Mouse (Mus musculus) CH12.LX (cell line): ENCODE results near the gene Irak4. TPM values are rescaled to one million over a fixed set of nuclear protein-coding genes. Genes with fewer than 3 reads are reported as not detected.

ENCODE experiments used
- DNase-seq: peaks from one replicate; pipeline ENCODE4 v3.0.0-alpha.2; 2013; ENCODE audit errors: extremely low read depth
- H3K27ac ChIP-seq: 2 replicates; pipeline ENCODE4 v1.5.1; 2012; ENCODE audit warnings: low read depth, mild to moderate bottlenecking, control low read depth, moderate library complexity; ENCODE audit not compliant: insufficient read depth
- H3K27me3 ChIP-seq: replicated peaks from 2 replicates; pipeline ENCODE3; 2012; ENCODE audit warnings: inconsistent platforms
- H3K36me3 ChIP-seq, 2 experiments: replicated peaks in 1 of 2; 2 replicates each; pipeline versions ENCODE3 to v1.6.1; 2012; ENCODE audit warnings: inconsistent platforms in 1 of 2, low read length in 1 of 2, mild to moderate bottlenecking in 1 of 2, mixed read lengths in 1 of 2, moderate library complexity in 1 of 2; ENCODE audit not compliant: control insufficient read depth in 1 of 2, insufficient read depth in 1 of 2
- H3K4me1 ChIP-seq, 2 experiments: 2 replicates each; pipeline ENCODE4 v1.6.1; 2012; ENCODE audit warnings: inconsistent platforms in 1 of 2, moderate library complexity in 1 of 2; ENCODE audit not compliant: insufficient read depth in 2 of 2, control insufficient read depth in 1 of 2
- H3K4me2 ChIP-seq: 2 replicates; pipeline ENCODE4 v1.6.1; 2012; ENCODE audit warnings: low read depth, mild to moderate bottlenecking, control low read depth; ENCODE audit not compliant: poor library complexity, insufficient read depth, severe bottlenecking
- H3K4me3 ChIP-seq, 3 experiments: fragments of 150-350 bp in 1 of 3; sonication (generic) in 1 of 3; replicated peaks in 1 of 3; 2 replicates each; pipeline versions ENCODE3 to v1.5.1; 2011 to 2012; ENCODE audit warnings: low read depth in 2 of 3, low read length in 2 of 3, mild to moderate bottlenecking in 2 of 3, moderate library complexity in 2 of 3, control low read depth in 1 of 3, improper control_type of control experiment in 1 of 3, inconsistent platforms in 1 of 3, mixed read lengths in 1 of 3; ENCODE audit not compliant: poor library complexity in 1 of 3
- H3K79me2 ChIP-seq: replicated peaks from 2 replicates; pipeline ENCODE4 v1.6.1; 2012; ENCODE audit warnings: mild to moderate bottlenecking, moderate library complexity; ENCODE audit not compliant: control insufficient read depth, poor library complexity, insufficient read depth, severe bottlenecking; ENCODE audit errors: extremely low read depth
- H3K9ac ChIP-seq: 2 replicates; pipeline ENCODE4 v1.6.1; 2012; ENCODE audit warnings: low read depth, mild to moderate bottlenecking, control low read depth, moderate library complexity; ENCODE audit not compliant: insufficient read depth
- H3K9me3 ChIP-seq: replicated peaks from 2 replicates; pipeline ENCODE3; 2012; ENCODE audit warnings: low read length, inconsistent platforms, mixed read lengths
- CHD1 ChIP-seq: IDR thresholded peaks from 2 replicates; pipeline ENCODE4 v1.6.1; 2012; ENCODE audit warnings: low read depth, low read length, improper control_type of control experiment, inconsistent platforms
- CHD2 ChIP-seq: IDR thresholded peaks from 2 replicates; pipeline ENCODE4 v1.6.1; 2011; ENCODE audit warnings: low read length, improper control_type of control experiment
- ELF1 ChIP-seq: IDR thresholded peaks from 2 replicates; pipeline ENCODE4 v1.6.1; 2014; ENCODE audit warnings: low read depth, mild to moderate bottlenecking, inconsistent platforms, low read length, improper control_type of control experiment
- JUN ChIP-seq: IDR thresholded peaks from 2 replicates; pipeline ENCODE4 v1.6.1; 2011; ENCODE audit warnings: low read depth, mild to moderate bottlenecking, low read length, improper control_type of control experiment, moderate library complexity; ENCODE audit not compliant: insufficient read depth
- JUND ChIP-seq: conservative IDR thresholded peaks from 2 replicates; pipeline ENCODE4 v1.6.1; 2011; ENCODE audit warnings: low read depth, low read length, improper control_type of control experiment
- MAX ChIP-seq: IDR thresholded peaks from 2 replicates; pipeline ENCODE4 v1.6.1; 2011; ENCODE audit warnings: low read length, improper control_type of control experiment
- MAZ ChIP-seq: IDR thresholded peaks from 2 replicates; pipeline ENCODE4 v1.6.1; 2012; ENCODE audit warnings: low read depth, mild to moderate bottlenecking, inconsistent platforms, low read length, improper control_type of control experiment, moderate library complexity
- MEF2A ChIP-seq: IDR thresholded peaks from 2 replicates; pipeline ENCODE4 v1.6.1; 2014; ENCODE audit warnings: low read depth, mild to moderate bottlenecking, inconsistent platforms, low read length, improper control_type of control experiment, borderline replicate concordance
- MXI1 ChIP-seq: IDR thresholded peaks from 2 replicates; pipeline ENCODE4 v1.6.1; 2011; ENCODE audit warnings: mild to moderate bottlenecking, low read depth, low read length, improper control_type of control experiment
- NELFE ChIP-seq: IDR thresholded peaks from 2 replicates; pipeline ENCODE4 v1.6.1; 2011; ENCODE audit warnings: low read depth, low read length, improper control_type of control experiment
- SIN3A ChIP-seq: IDR thresholded peaks from 2 replicates; pipeline ENCODE4 v1.6.1; 2012; ENCODE audit warnings: low read length, improper control_type of control experiment, inconsistent platforms
- SMC3 ChIP-seq: IDR thresholded peaks from 2 replicates; pipeline ENCODE4 v1.6.1; 2011; ENCODE audit warnings: low read depth, low read length, improper control_type of control experiment
- UBTF ChIP-seq: IDR thresholded peaks from 2 replicates; pipeline ENCODE4 v1.6.1; 2012; ENCODE audit warnings: low read depth, mild to moderate bottlenecking, inconsistent platforms, low read length, improper control_type of control experiment, moderate library complexity
- USF1 ChIP-seq: IDR thresholded peaks from 2 replicates; pipeline ENCODE4 v1.6.1; 2014; ENCODE audit warnings: low read depth, mild to moderate bottlenecking, inconsistent platforms, low read length, improper control_type of control experiment
- ZC3H11A ChIP-seq: IDR thresholded peaks from 2 replicates; pipeline ENCODE4 v1.6.1; 2012; ENCODE audit warnings: low read depth, mild to moderate bottlenecking, inconsistent platforms, low read length, improper control_type of control experiment
- ZMIZ1 ChIP-seq: IDR thresholded peaks from 2 replicates; pipeline ENCODE4 v1.6.1; 2012; ENCODE audit warnings: low read depth, mild to moderate bottlenecking, inconsistent platforms, low read length, improper control_type of control experiment
- dilution Hi-C: fragments of 300-500 bp; cut with MboI; formaldehyde crosslinking; loops from 2 replicates; pipeline ENCODE4 v1.14.3; 2020; ENCODE audit warnings: low sequenced_read_pairs; ENCODE audit not compliant: extremely low pct_unique_long_range_greater_than_20kb, extremely low pct_ligation_motif_present
- in situ Hi-C: fragments of 300-500 bp; cut with MboI; formaldehyde crosslinking; loops from 3 replicates; pipeline ENCODE4 v1.14.3; 2019; ENCODE audit warnings: low sequenced_read_pairs, low pct_ligation_motif_present, low pct_unique_long_range_greater_than_20kb, mixed read lengths
- polyA plus RNA-seq: library from polyadenylated mRNA; unstranded; fragments of >175 nt; gene quantifications from 2 replicates; pipeline ENCODE4 v1.2.1, GENCODE M21; 2012; ENCODE audit warnings: low read depth; ENCODE audit not compliant: insufficient read length
- total RNA-seq, 2 experiments: library from RNA; depleted of rRNA; stranded (reverse); fragments of 300-350 nt in 1 of 2; fragments of >200 nt in 1 of 2; gene quantifications; 2 replicates each; pipeline ENCODE4 v1.2.3; 2012 to 2014

Irak4 gene
- total and polyA plus RNA-seq, 3 experiments: 7.6 to 15.3 (median 14.4) TPM

GRCm38 (mm10) chr15:94630553-94630952 lies 87.1 kb downstream of the Irak4 start:
- no peaks in the 10 kb centered on the region for H3K79me2 ChIP-seq
- H3K9ac ChIP-seq: no peak overlapping the region
- no peaks in the 10 kb centered on the region for H3K4me1 ChIP-seq
- dilution Hi-C loops: no loop called here
- DNase-seq: no peak
- H3K27ac ChIP-seq: no peak overlapping the region
- no peak overlapping the region for H3K4me3 ChIP-seq
- no peaks in the 10 kb centered on the region for H3K36me3 ChIP-seq
- peaks cover 20% of the 10 kb centered on the region for H3K27me3 ChIP-seq
- no peak overlapping the region for H3K4me2 ChIP-seq
- TF ChIP-seq MEF2A (no peak), MAZ (no peak), MXI1 (no peak), UBTF (no peak), CHD2 (no peak), SMC3 (no peak), JUN (no peak), ELF1 (no peak), USF1 (no peak), ZC3H11A (no peak), NELFE (no peak), JUND (no peak), CHD1 (no peak), MAX (no peak), SIN3A (no peak), ZMIZ1 (no peak)
- H3K9me3 ChIP-seq: no peaks in the 10 kb centered on the region
- in situ Hi-C loops: no loop called here

Other genes starting within 250 kb of the Irak4 start
- gene Adamts20, start 78.2 kb upstream of the Irak4 start, total RNA-seq (2012; rRNA removed): 0.46 and 0.68 TPM in 2 replicates
- gene Adamts20, start 78.2 kb upstream of the Irak4 start, total RNA-seq (2014; rRNA removed): 0.50 and 1.5 TPM in 2 replicates
- gene Adamts20, start 78.2 kb upstream of the Irak4 start, polyA plus RNA-seq: 0.37 and 0.85 TPM in 2 replicates
- gene Pus7l, start 96 bp upstream of the Irak4 start, total RNA-seq (2012; rRNA removed): 14.8 and 17.5 TPM in 2 replicates
- gene Pus7l, start 96 bp upstream of the Irak4 start, total RNA-seq (2014; rRNA removed): 16.9 and 19.5 TPM in 2 replicates
- 15.0 and 15.2 TPM in 2 replicates for gene Pus7l, start 96 bp upstream of the Irak4 start, polyA plus RNA-seq
- 10.4 and 13.0 TPM in 2 replicates for gene Twf1, start 46.2 kb downstream of the Irak4 start, total RNA-seq (2012; rRNA removed)
- 33.4 and 37.0 TPM in 2 replicates for gene Twf1, start 46.2 kb downstream of the Irak4 start, total RNA-seq (2014; rRNA removed)
- 24.7 and 30.1 TPM in 2 replicates for gene Twf1, start 46.2 kb downstream of the Irak4 start, polyA plus RNA-seq
- gene Tmem117, start 85.6 kb downstream of the Irak4 start, total RNA-seq (2012; rRNA removed): not detected in 2 replicates
- gene Tmem117, start 85.6 kb downstream of the Irak4 start, total RNA-seq (2014; rRNA removed): not detected in 2 replicates
- gene Tmem117, start 85.6 kb downstream of the Irak4 start, polyA plus RNA-seq: not detected in 2 replicates